Mouse (Mus musculus) limb, embryonic 14.5 days (tissue): Measurements from ENCODE around the gene Car5a. TPM values are rescaled to one million over a fixed set of nuclear protein-coding genes. Genes with fewer than 3 reads are reported as not detected.
A peak's percentile ranks its signal among the peaks of the same experiment; 100 is the strongest.

Experiments used
- ATAC-seq: fragments of 200-750 bp; cut with Nextera tagmentation; 2 replicates; pipeline ENCODE4 v1.8.0; 2017; ENCODE audit warnings: low read depth, moderate number of reproducible peaks, moderate TSS enrichment; ENCODE audit not compliant: low FRiP score
- DNase-seq: peaks from one replicate; pipeline ENCODE4 v3.0.0-alpha.2; 2015; ENCODE audit warnings: low spot score
- H3K27ac ChIP-seq: fragments of 300-500 bp; sonication (generic); replicated peaks from 2 replicates; pipeline ENCODE4 v1.5.1; 2014; ENCODE audit warnings: low read depth, mild to moderate bottlenecking, low read length, moderate library complexity, mixed read lengths
- H3K27me3 ChIP-seq: fragments of 300-500 bp; sonication (generic); 2 replicates; pipeline ENCODE4 v1.6.1; 2014; ENCODE audit warnings: low read length, mixed read lengths; ENCODE audit not compliant: control insufficient read depth, insufficient read depth
- H3K36me3 ChIP-seq: fragments of 300-500 bp; sonication (generic); 2 replicates; pipeline ENCODE4 v1.6.1; 2014; ENCODE audit warnings: mild to moderate bottlenecking, low read length, moderate library complexity, mixed read lengths; ENCODE audit not compliant: control insufficient read depth, insufficient read depth
- H3K4me1 ChIP-seq: fragments of 300-500 bp; sonication (generic); 2 replicates; pipeline ENCODE4 v1.6.1; 2014; ENCODE audit warnings: antibody characterized with exemption, low read length, mixed read lengths; ENCODE audit not compliant: control insufficient read depth, insufficient read depth
- H3K4me2 ChIP-seq: fragments of 300-500 bp; sonication (generic); replicated peaks from 2 replicates; pipeline ENCODE4 v1.6.1; 2014; ENCODE audit warnings: low read depth, mild to moderate bottlenecking, low read length, moderate library complexity; ENCODE audit not compliant: severe bottlenecking
- H3K4me3 ChIP-seq: fragments of 300-500 bp; sonication (generic); replicated peaks from 2 replicates; pipeline ENCODE4 v1.5.1; 2014; ENCODE audit warnings: low read length
- H3K9ac ChIP-seq: fragments of 300-500 bp; sonication (generic); 2 replicates; pipeline ENCODE4 v1.6.1; 2014; ENCODE audit warnings: mild to moderate bottlenecking, low read depth, low read length, moderate library complexity; ENCODE audit not compliant: severe bottlenecking
- H3K9me3 ChIP-seq: fragments of 300-500 bp; sonication (generic); 2 replicates; pipeline ENCODE4 v1.6.1; 2016; ENCODE audit warnings: low read length; ENCODE audit not compliant: control insufficient read depth
- POLR2A ChIP-seq: fragments of 200-500 bp; IDR thresholded peaks from 2 replicates; pipeline ENCODE4 v1.8.0; 2012; ENCODE audit warnings: inconsistent platforms, mild to moderate bottlenecking, moderate library complexity, borderline replicate concordance; ENCODE audit not compliant: insufficient read depth, insufficient read length; ENCODE audit errors: extremely low read depth
- WGBS: fragments of 180-500 bp; shearing (Covaris S2); extraction: QIAGEN DNeasy Blood & Tissue Kit; methylation state at CpG from one replicate; pipeline ENCODE4 v1.1.7; 2014; 5-methylcytosine and 5-hydroxymethylcytosine counted together
- polyA plus RNA-seq, 2 experiments: library from polyadenylated mRNA; depleted of rRNA in 1 of 2; stranded (reverse) in 1 of 2; unstranded in 1 of 2; fragments of >200 nt; fragmentation: Nextera tagmentation in 1 of 2; extraction: Ambion mirVana in 1 of 2; gene quantifications; 2 replicates each; pipeline versions ENCODE4 v1.2.1 to v1.2.3; 2012 to 2014

Gene Car5a
- polyA plus RNA-seq, 2 experiments, result not detected

GRCm38 (mm10) chr8:121951656-121952009 is 6.9 kb upstream of the Car5a start:
- 41% methylated on average over 7 of the region's 7 CpGs for WGBS
- H3K4me2 ChIP-seq, result peak overlapping the region; percentile 87
- no peak for ATAC-seq
- H3K9me3 ChIP-seq, result no peaks in the 10 kb centered on the region
- H3K4me3 ChIP-seq, result peak overlapping the region; percentile 89
- TF ChIP-seq POLR2A, result no peak
- peaks cover 29% of the 10 kb centered on the region for H3K36me3 ChIP-seq
- peaks cover 34% of the 10 kb centered on the region for H3K4me1 ChIP-seq
- H3K9ac ChIP-seq, result peak overlapping the region; percentile 99
- no peaks in the 10 kb centered on the region for H3K27me3 ChIP-seq
- no peak for DNase-seq
- 0 out of 2 replicates have a peak overlapping the region, but pooled peaks have one; percentile 94 for H3K27ac ChIP-seq

GRCm38 (mm10) chr8:121950749-121951655 is 6.3 kb upstream of the Car5a start:
- H3K4me1 ChIP-seq, result peaks cover 34% of the 10 kb centered on the region
- H3K9ac ChIP-seq, result peak overlapping the region; percentile 99

GRCm38 (mm10) chr8:121949941-121950748 is 5.4 kb upstream of the Car5a start:
- Histone ChIP-seq H3K36me3 (peaks cover 19% of the 10 kb centered on the region), H3K4me1 (peaks cover 34% of the 10 kb centered on the region), H3K9me3 (no peaks in the 10 kb centered on the region), H3K27me3 (no peaks in the 10 kb centered on the region), H3K9ac (peak overlapping the region; percentile 99), H3K4me3 (peak overlapping the region; percentile 89), H3K27ac (peak overlapping the region; percentile 94), H3K4me2 (peak overlapping the region; percentile 53)
- peak; percentile 40; the same call in 1 of the 2 replicates for TF ChIP-seq POLR2A
- ATAC-seq (peak; percentile 94), DNase-seq (peak; percentile 99)
- 1% methylated on average over 44 of the region's 66 CpGs for WGBS

More at GRCm38 (mm10) chr8:121950749-121951655, 6.3 kb upstream of the Car5a start:
- DNase-seq, result peak; percentile 41
- under 1% methylated on average over 52 of the region's 97 CpGs for WGBS
- Histone ChIP-seq H3K27ac (peak overlapping the region; percentile 94), H3K4me2 (peak overlapping the region; percentile 87), H3K27me3 (no peaks in the 10 kb centered on the region), H3K9me3 (no peaks in the 10 kb centered on the region), H3K4me3 (peak overlapping the region; percentile 89), H3K36me3 (peaks cover 28% of the 10 kb centered on the region)
- no peak for ATAC-seq
- TF ChIP-seq POLR2A, result no peak

GRCm38 (mm10) chr8:121949222-121949800 is 4.6 kb upstream of the Car5a start, which contains the start of gene Banp:
TSS of gene Banp (plus strand) at chr8:121949750.
- H3K4me3 ChIP-seq, result peak within 1 kb of the TSS; percentile 89
- H3K4me1 ChIP-seq, result peaks cover 34% of the 10 kb centered on the region
- H3K9ac ChIP-seq, result peak within 1 kb of the TSS; percentile 99
- H3K9me3 ChIP-seq, result no peaks in the 10 kb centered on the region
- peaks cover 15% of the 10 kb centered on the region; the same call in 1 of the 2 replicates for H3K36me3 ChIP-seq
- ATAC-seq, result no peak
- H3K27me3 ChIP-seq, result no peaks in the 10 kb centered on the region
- TF ChIP-seq POLR2A, result no peak
- 69% methylated on average over 6 of the region's 6 CpGs for WGBS
- DNase-seq, result no peak
- H3K4me2 ChIP-seq, result peak within 1 kb of the TSS; percentile 64
- H3K27ac ChIP-seq, result peak within 1 kb of the TSS; percentile 94
